Mouse (Mus musculus) midbrain, embryonic 15.5 days (tissue): ENCODE data around the gene Drp2. TPM values are rescaled to one million over a fixed set of nuclear protein-coding genes. Genes with fewer than 3 reads are reported as not detected.

ENCODE experiments used
- ATAC-seq: fragments of 200-750 bp; cut with Nextera tagmentation; replicated peaks from 2 replicates; pipeline ENCODE4 v1.8.0; 2017; ENCODE audit warnings: moderate TSS enrichment
- H3K27ac ChIP-seq: fragments of 300-500 bp; sonication (generic); 2 replicates; pipeline ENCODE4 v1.5.1; 2015; ENCODE audit warnings: mild to moderate bottlenecking, inconsistent platforms
- H3K27me3 ChIP-seq: fragments of 300-500 bp; sonication (generic); replicated peaks from 2 replicates; pipeline ENCODE4 v1.6.1; 2015; ENCODE audit warnings: inconsistent platforms
- H3K36me3 ChIP-seq: fragments of 300-500 bp; sonication (generic); replicated peaks from 2 replicates; pipeline ENCODE4 v1.6.1; 2015; ENCODE audit warnings: inconsistent platforms
- H3K4me1 ChIP-seq: fragments of 300-500 bp; sonication (generic); 2 replicates; pipeline ENCODE4 v1.6.1; 2015; ENCODE audit warnings: inconsistent platforms
- H3K4me2 ChIP-seq: fragments of 300-500 bp; sonication (generic); 2 replicates; pipeline ENCODE4 v1.6.1; 2015; ENCODE audit warnings: inconsistent platforms, mild to moderate bottlenecking, moderate library complexity
- H3K4me3 ChIP-seq: fragments of 300-500 bp; sonication (generic); 2 replicates; pipeline ENCODE4 v1.5.1; 2015; ENCODE audit warnings: mild to moderate bottlenecking, inconsistent platforms
- H3K9ac ChIP-seq: fragments of 300-500 bp; sonication (generic); 2 replicates; pipeline ENCODE4 v1.6.1; 2015; ENCODE audit warnings: mild to moderate bottlenecking, inconsistent platforms
- H3K9me3 ChIP-seq: fragments of 300-500 bp; sonication (generic); 2 replicates; pipeline ENCODE4 v1.6.1; 2016; ENCODE audit warnings: inconsistent platforms
- WGBS: fragments of 180-500 bp; shearing (Covaris S2); methylation state at CpG from one replicate; pipeline ENCODE4 v1.1.7; 2015; ENCODE audit warnings: mixed read lengths; 5-methylcytosine and 5-hydroxymethylcytosine counted together
- polyA plus RNA-seq: library from polyadenylated mRNA; unstranded; fragments of >200 nt; fragmentation: Nextera tagmentation; extraction: Ambion mirVana; gene quantifications from 2 replicates; pipeline ENCODE4 v1.2.1, GENCODE M21; 2015

Drp2 gene
- polyA plus RNA-seq, 1 experiment from 2014 or later, result 27.0 TPM

DNA sequence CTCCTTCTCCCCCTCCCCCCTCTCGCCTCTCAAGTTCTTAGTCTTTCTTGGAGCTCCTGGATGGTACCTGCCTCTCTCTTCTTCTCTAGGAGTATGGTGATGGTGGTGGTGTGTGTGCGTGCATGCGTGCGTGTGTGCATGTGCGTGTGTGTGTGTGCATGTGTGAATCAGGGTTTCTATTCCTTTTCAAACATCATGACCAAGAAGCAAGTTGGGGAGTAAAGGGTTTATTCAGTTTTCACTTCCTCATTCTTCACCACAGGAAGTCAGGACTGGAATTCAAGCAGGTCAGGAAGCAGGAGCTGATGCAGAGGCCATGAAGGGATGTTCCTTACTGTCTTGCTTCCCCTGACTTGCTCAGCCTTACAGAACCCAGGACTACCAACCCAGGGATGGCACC lies 19.9 kb downstream of the Drp2 start:
- H3K27me3 ChIP-seq, result no peaks in the 10 kb centered on the region
- WGBS, result 93% methylated on average over 5 of the region's 5 CpGs

DNA sequence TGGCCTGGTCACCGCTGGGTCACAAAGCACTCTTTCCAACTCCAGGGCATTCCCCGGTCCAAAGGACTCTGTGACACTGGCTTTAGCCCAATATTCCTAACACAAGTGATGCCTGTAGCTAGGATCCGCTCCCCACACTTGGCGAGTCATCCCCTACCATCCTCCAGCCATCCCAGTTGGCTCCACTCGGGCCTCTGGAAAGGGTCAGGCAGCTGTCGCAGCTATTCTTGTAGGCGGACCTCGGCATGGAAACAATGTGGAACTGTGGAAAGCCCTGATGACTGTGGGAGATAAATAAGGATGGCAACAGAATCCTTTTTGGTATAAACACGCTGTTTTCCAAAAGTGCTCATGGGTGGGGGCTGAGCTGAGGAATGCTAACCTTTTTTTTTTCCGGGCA lies 21.4 kb downstream of the Drp2 start:
- Histone ChIP-seq H3K4me2 (no peak overlapping the region), H3K4me1 (no peaks in the 10 kb centered on the region), H3K9me3 (no peaks in the 10 kb centered on the region), H3K27ac (no peak overlapping the region), H3K9ac (no peak overlapping the region), H3K36me3 (no peaks in the 10 kb centered on the region), H3K4me3 (no peak overlapping the region), H3K27me3 (no peaks in the 10 kb centered on the region)
- 76% methylated on average over 10 of the region's 10 CpGs for WGBS
- ATAC-seq, result no peak

More for the DNA sequence above, 19.9 kb downstream of the Drp2 start:
- no peak overlapping the region for H3K27ac ChIP-seq
- no peak overlapping the region for H3K4me2 ChIP-seq
- H3K36me3 ChIP-seq, result no peaks in the 10 kb centered on the region
- no peak overlapping the region for H3K9ac ChIP-seq
- H3K4me1 ChIP-seq, result no peaks in the 10 kb centered on the region
- no peak for ATAC-seq
- H3K9me3 ChIP-seq, result no peaks in the 10 kb centered on the region
- H3K4me3 ChIP-seq, result no peak overlapping the region

DNA sequence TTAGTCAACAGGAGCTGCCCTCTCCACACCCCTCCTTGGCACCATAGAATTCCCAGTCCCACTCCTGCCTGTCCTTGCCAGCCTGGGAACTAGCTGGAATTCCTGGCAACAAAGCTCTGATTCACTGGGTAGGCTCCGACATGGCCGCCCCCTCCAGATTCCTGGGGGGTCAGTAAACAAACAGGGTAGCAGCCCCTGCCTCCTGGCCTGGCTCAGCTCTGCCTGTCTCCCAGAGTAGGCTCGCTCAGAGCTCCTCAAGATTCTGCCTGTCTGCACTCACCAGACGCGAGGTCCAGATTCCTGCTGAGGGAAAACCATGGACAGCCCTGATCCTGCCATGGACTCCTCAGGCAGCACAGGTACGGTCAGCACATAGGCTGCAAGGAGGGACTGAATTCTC lies 22.5 kb downstream of the Drp2 start:
- no peaks in the 10 kb centered on the region for H3K9me3 ChIP-seq
- ATAC-seq, result no peak
- H3K4me3 ChIP-seq, result no peak overlapping the region
- H3K9ac ChIP-seq, result no peak overlapping the region
- no peak overlapping the region for H3K27ac ChIP-seq
- no peak overlapping the region for H3K4me2 ChIP-seq
- no peaks in the 10 kb centered on the region for H3K27me3 ChIP-seq
- no peaks in the 10 kb centered on the region for H3K4me1 ChIP-seq
- 64% methylated on average over 6 of the region's 6 CpGs for WGBS
- no peaks in the 10 kb centered on the region for H3K36me3 ChIP-seq

DNA sequence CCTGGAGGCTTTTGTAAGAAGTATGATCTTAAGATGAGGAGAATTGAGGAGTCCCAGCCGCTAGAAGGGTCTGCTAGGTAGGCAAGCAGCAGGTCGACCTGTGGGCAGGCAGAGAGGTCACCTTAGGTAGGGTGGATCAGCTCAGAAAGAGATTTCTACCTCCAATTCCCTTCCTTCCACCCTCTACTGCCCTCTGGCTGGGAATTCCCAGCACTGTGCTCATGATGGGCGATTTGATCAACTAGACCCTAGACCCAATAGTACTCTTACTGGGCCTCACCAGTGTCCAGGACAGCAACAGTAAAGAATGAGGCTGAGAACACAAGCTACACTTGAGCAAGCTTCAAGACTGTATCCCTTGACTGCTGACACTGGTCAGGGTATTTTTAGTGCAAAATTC lies 23.0 kb downstream of the Drp2 start:
- no peaks in the 10 kb centered on the region for H3K4me1 ChIP-seq
- no peak for ATAC-seq
- no peak overlapping the region for H3K27ac ChIP-seq
- no peak overlapping the region for H3K4me3 ChIP-seq
- H3K4me2 ChIP-seq, result no peak overlapping the region
- no peaks in the 10 kb centered on the region for H3K9me3 ChIP-seq
- H3K27me3 ChIP-seq, result no peaks in the 10 kb centered on the region
- WGBS, result 49% methylated on average over 3 of the region's 3 CpGs
- H3K36me3 ChIP-seq, result no peaks in the 10 kb centered on the region
- H3K9ac ChIP-seq, result no peak overlapping the region

DNA sequence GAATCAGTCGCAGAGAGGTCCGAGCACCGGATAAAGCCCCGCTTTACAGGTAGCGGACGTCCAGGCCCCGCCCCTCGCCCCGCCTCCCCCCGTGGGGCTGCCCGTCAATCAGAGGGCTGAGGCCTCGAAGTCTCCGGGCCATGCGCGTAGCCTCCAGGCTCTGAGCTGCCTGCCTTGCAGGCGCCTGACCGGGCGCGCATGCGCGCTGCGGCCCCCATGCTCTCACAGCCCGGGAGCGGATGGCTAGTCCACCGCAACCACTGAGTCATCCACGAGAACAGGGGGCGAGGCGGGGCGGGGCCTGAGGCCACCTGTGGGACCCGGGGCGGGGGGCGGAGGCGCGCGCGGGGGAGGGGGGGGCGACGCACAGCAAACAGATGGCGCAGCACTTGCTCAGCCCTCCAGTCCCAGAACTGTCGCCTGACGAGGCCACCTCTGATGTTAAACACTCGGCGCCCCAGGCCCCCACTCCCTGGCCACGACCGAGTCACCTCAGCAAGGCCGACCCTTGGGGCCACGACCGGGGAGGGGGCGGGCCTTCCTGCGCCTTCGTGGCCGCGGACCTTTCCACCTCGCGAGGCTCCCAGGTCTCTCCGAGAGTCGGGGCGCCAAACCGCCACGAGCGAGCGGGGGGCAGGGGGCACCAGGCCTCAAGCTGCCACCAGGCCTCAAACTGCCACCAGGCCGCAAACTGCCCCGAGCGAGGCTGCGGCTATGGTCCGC lies 70.8 kb downstream of the Drp2 start:
- no peaks in the 10 kb centered on the region for H3K27me3 ChIP-seq
- no peak overlapping the region for H3K27ac ChIP-seq
- H3K9ac ChIP-seq, result no peak overlapping the region
- peaks cover 5% of the 10 kb centered on the region; the same call in 1 of the 2 replicates for H3K9me3 ChIP-seq
- H3K4me3 ChIP-seq, result no peak overlapping the region
- no peaks in the 10 kb centered on the region for H3K36me3 ChIP-seq
- H3K4me1 ChIP-seq, result no peaks in the 10 kb centered on the region
- H3K4me2 ChIP-seq, result peak overlapping the region; percentile 8; the same call in 1 of the 2 replicates
- ATAC-seq, result peak; percentile 48; the same call in 1 of the 2 replicates
- WGBS, result 76% methylated on average over 59 of the region's 67 CpGs

DNA sequence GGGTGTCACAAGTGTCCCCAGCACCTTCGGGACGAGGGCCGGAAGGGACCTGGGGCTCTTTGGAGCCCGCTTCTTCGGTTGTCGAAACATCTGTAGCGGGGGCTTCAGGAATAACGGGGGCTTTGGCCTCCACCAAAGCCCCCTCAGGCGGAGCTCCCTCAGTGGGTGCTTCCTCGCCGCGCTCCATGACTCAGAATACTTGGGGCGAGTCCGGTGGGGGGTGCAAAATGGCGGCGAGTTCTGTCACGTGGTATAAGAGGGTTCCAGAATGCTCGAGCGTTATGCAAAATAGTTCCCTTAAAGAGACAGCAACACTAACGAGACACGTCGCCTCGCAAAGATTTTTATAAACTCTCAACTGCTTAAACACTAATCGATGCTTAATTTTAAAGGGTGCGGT lies 71.9 kb downstream of the Drp2 start, which contains the start of gene Taf7l:
Taf7l (minus strand) TSS at position 201 of the 400 bp plus-strand sequence.
- 91% methylated on average over 25 of the region's 25 CpGs for WGBS
- ATAC-seq, result no peak
- no peaks in the 10 kb centered on the region for H3K27me3 ChIP-seq
- no peak within 1 kb of the TSS for H3K9ac ChIP-seq
- no peak within 1 kb of the TSS for H3K27ac ChIP-seq
- no peak within 1 kb of the TSS for H3K4me2 ChIP-seq
- H3K36me3 ChIP-seq, result no peaks in the 10 kb centered on the region
- peaks cover 5% of the 10 kb centered on the region; the same call in 1 of the 2 replicates for H3K9me3 ChIP-seq
- H3K4me3 ChIP-seq, result no peak within 1 kb of the TSS
- no peaks in the 10 kb centered on the region for H3K4me1 ChIP-seq

DNA sequence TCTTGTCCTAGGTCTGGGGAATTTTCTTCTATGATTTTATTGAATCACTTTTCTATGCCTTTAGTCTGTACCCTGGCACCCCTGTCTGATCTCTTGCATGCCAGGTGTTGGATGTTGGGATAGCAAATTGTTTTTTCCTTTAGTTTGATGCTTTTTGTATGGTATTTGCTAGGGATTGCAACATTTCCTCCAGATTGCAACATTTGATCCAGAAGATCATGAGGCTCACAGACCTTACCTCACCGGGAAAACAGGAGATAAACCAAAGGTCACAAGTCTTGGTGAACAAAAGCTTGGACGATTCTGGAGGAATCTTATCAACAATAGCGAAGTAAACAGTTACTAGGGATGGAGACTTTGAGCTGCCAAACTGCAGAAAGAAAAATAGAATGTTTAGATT lies 77.4 kb downstream of the Drp2 start:
- no peak for ATAC-seq

DNA sequence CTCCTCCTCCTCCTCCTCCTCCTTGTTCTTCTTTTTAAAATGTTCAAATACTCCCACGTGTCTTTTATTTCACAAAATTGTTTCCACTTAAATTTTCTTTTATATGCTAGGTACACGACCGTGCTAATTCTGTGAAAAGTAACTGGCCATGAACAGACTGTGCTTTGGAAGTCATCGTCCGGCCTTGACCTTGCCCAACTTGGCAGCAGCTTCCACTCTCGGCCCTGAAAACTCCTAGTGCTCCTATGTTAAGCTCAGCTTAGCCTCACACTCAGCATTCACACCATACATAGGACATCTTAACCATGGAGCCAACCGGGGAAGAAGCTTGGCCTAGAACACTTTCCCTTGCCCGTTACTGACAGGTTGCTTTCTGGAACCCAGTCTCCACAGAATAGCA lies 96.3 kb downstream of the Drp2 start:
- no peak overlapping the region for H3K4me2 ChIP-seq
- H3K27me3 ChIP-seq, result no peaks in the 10 kb centered on the region
- H3K27ac ChIP-seq, result no peak overlapping the region
- ATAC-seq, result no peak
- 86% methylated on average over 8 of the region's 8 CpGs for WGBS
- H3K36me3 ChIP-seq, result no peaks in the 10 kb centered on the region
- H3K4me3 ChIP-seq, result no peak overlapping the region
- no peak overlapping the region for H3K9ac ChIP-seq
- no peaks in the 10 kb centered on the region for H3K9me3 ChIP-seq
- no peaks in the 10 kb centered on the region for H3K4me1 ChIP-seq

More for the DNA sequence above, 77.4 kb downstream of the Drp2 start:
- Histone ChIP-seq H3K9me3 (no peaks in the 10 kb centered on the region), H3K4me3 (no peak overlapping the region), H3K4me2 (no peak overlapping the region), H3K27me3 (no peaks in the 10 kb centered on the region), H3K27ac (no peak overlapping the region), H3K4me1 (no peaks in the 10 kb centered on the region), H3K9ac (no peak overlapping the region), H3K36me3 (no peaks in the 10 kb centered on the region)
- 68% methylated on average over 3 of the region's 3 CpGs for whole genome bisulfite sequencing

Other genes starting within 250 kb of the Drp2 start
- 1.0 and 1.2 TPM in 2 replicates for gene Xkrx, start 242.5 kb upstream of the Drp2 start, polyA plus RNA-seq
- not detected in 2 replicates for gene Arl13a, start 217.1 kb upstream of the Drp2 start, polyA plus RNA-seq
- gene Nox1, start 182.6 kb upstream of the Drp2 start, polyA plus RNA-seq, result 0.10 and 0.14 TPM in 2 replicates
- gene Trmt2b, start 127.6 kb upstream of the Drp2 start, polyA plus RNA-seq, result 4.8 and 5.5 TPM in 2 replicates
- 116 and 120 TPM in 2 replicates for gene Tmem35a, start 109.3 kb upstream of the Drp2 start, polyA plus RNA-seq
- gene Cenpi, start 96.5 kb upstream of the Drp2 start, polyA plus RNA-seq, result 5.2 and 6.3 TPM in 2 replicates
- 0.31 and 0.41 TPM in 2 replicates for gene Taf7l, start 71.9 kb downstream of the Drp2 start, polyA plus RNA-seq
- gene Timm8a1, start 137.3 kb downstream of the Drp2 start, polyA plus RNA-seq, result 37.8 and 38.1 TPM in 2 replicates
- 0.75 and 0.77 TPM in 2 replicates for gene Btk, start 179.0 kb downstream of the Drp2 start, polyA plus RNA-seq
- gene Rpl36a, start 181.1 kb downstream of the Drp2 start, polyA plus RNA-seq, result 155 and 158 TPM in 2 replicates
- 3.7 and 6.2 TPM in 2 replicates for gene Gla, start 196.6 kb downstream of the Drp2 start, polyA plus RNA-seq
- gene Hnrnph2, start 196.6 kb downstream of the Drp2 start, polyA plus RNA-seq, result 145 and 146 TPM in 2 replicates